Mouse (Mus musculus): ENCODE measurements around the gene Alox12. TPM values are rescaled to one million over a fixed set of nuclear protein-coding genes. Genes with fewer than 3 reads are reported as not detected.

The Alox12 gene
- polyA plus RNA-seq, 1 experiment, result 6.0 TPM

- no peaks in the 10 kb centered on the region for H3K36me3 ChIP-seq (ENCODE audit: control insufficient read depth, insufficient read depth, low read length)
- no peaks in the 10 kb centered on the region for H3K27me3 ChIP-seq (replicated peaks; ENCODE audit: control insufficient read depth, insufficient read depth, low read length)
- H3K27ac ChIP-seq (ENCODE audit: insufficient read depth, low read depth, low read length), result no peak overlapping the region
- TF ChIP-seq CTCF (conservative IDR thresholded peaks at IDR 0.05; ENCODE audit: insufficient read depth, insufficient read length, low read depth, low read length) (no peak), POLR2A (IDR thresholded peaks at IDR 0.05; ENCODE audit: low read depth, low read length) (no peak)
- 63% methylated on average over 6 of the region's 6 CpGs for WGBS
- no peak for DNase-seq
- H3K4me1 ChIP-seq (ENCODE audit: control insufficient read depth, insufficient read depth, low read length), result peaks cover 19% of the 10 kb centered on the region
- no peak overlapping the region for H3K4me3 ChIP-seq (ENCODE audit: insufficient read depth, low read depth, low read length)
These were observed 43.2 kb downstream of the Alox12 start for GRCm38 (mm10) chr11:70211972-70212371.

DNA sequence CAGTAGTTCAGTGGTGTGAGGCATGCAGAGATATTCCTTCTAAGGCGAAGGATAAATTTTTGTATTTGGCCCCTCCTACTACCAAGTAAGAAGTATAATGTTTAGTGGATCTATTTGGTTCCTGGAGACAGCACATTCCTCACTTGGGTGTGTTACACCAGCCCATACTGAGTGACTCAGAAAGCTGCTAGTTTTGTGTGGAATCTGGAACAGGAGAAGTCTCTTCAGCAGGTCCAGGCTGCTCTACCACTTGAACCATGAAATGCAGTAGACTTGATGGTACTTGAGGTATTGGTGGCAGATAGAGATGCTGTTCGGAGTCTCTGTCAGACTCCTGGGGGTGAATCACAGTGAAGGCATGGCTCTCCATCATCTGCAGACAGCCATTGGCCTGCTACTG lies 44.5 kb downstream of the Alox12 start:
- TF ChIP-seq POLR2A (IDR thresholded peaks at IDR 0.05; ENCODE audit: low read depth, low read length), result no peak
- no peak for TF ChIP-seq CTCF (conservative IDR thresholded peaks at IDR 0.05; ENCODE audit: insufficient read depth, insufficient read length, low read depth, low read length)
- no peaks in the 10 kb centered on the region for H3K36me3 ChIP-seq (ENCODE audit: control insufficient read depth, insufficient read depth, low read length)
- no peak overlapping the region for H3K27ac ChIP-seq (ENCODE audit: insufficient read depth, low read depth, low read length)
- DNase-seq, result no peak
- 92% methylated on average over 2 of the region's 2 CpGs for WGBS
- no peak overlapping the region for H3K4me3 ChIP-seq (ENCODE audit: insufficient read depth, low read depth, low read length)
- H3K4me1 ChIP-seq (ENCODE audit: control insufficient read depth, insufficient read depth, low read length), result peaks cover 13% of the 10 kb centered on the region
- no peaks in the 10 kb centered on the region for H3K27me3 ChIP-seq (replicated peaks; ENCODE audit: control insufficient read depth, insufficient read depth, low read length)

GRCm38 (mm10) chr11:70208778-70209388 lies 46.3 kb downstream of the Alox12 start:
- peak overlapping the region; percentile 42; the same call in 1 of the 2 replicates for H3K27ac ChIP-seq (ENCODE audit: insufficient read depth, low read depth, low read length)
- TF ChIP-seq CTCF (conservative IDR thresholded peaks at IDR 0.05; ENCODE audit: insufficient read depth, insufficient read length, low read depth, low read length) (no peak), POLR2A (IDR thresholded peaks at IDR 0.05; ENCODE audit: low read depth, low read length) (no peak)
- H3K4me3 ChIP-seq (ENCODE audit: insufficient read depth, low read depth, low read length), result no peak overlapping the region
- H3K4me1 ChIP-seq (ENCODE audit: control insufficient read depth, insufficient read depth, low read length), result peaks cover 13% of the 10 kb centered on the region
- no peaks in the 10 kb centered on the region for H3K27me3 ChIP-seq (replicated peaks; ENCODE audit: control insufficient read depth, insufficient read depth, low read length)
- H3K36me3 ChIP-seq (ENCODE audit: control insufficient read depth, insufficient read depth, low read length), result no peaks in the 10 kb centered on the region
- no peak for DNase-seq
- 64% methylated on average over 5 of the region's 5 CpGs for WGBS

GRCm38 (mm10) chr11:70207283-70207682 lies 47.9 kb downstream of the Alox12 start:
- WGBS, result 62% methylated on average over 7 of the region's 7 CpGs
- Histone ChIP-seq H3K27me3 (replicated peaks; ENCODE audit: control insufficient read depth, insufficient read depth, low read length) (no peaks in the 10 kb centered on the region), H3K36me3 (ENCODE audit: control insufficient read depth, insufficient read depth, low read length) (no peaks in the 10 kb centered on the region), H3K27ac (ENCODE audit: insufficient read depth, low read depth, low read length) (no peak overlapping the region), H3K4me3 (ENCODE audit: insufficient read depth, low read depth, low read length) (no peak overlapping the region), H3K4me1 (ENCODE audit: control insufficient read depth, insufficient read depth, low read length) (peaks cover 1% of the 10 kb centered on the region; the same call in 1 of the 2 replicates)
- no peak for DNase-seq
- TF ChIP-seq POLR2A (IDR thresholded peaks at IDR 0.05; ENCODE audit: low read depth, low read length), result no peak

- TF ChIP-seq CTCF (conservative IDR thresholded peaks at IDR 0.05; ENCODE audit: insufficient read depth, insufficient read length, low read depth, low read length), result no peak
- Histone ChIP-seq H3K27me3 (replicated peaks; ENCODE audit: control insufficient read depth, insufficient read depth, low read length) (no peaks in the 10 kb centered on the region), H3K27ac (ENCODE audit: insufficient read depth, low read depth, low read length) (no peak overlapping the region), H3K36me3 (ENCODE audit: control insufficient read depth, insufficient read depth, low read length) (no peaks in the 10 kb centered on the region), H3K4me3 (ENCODE audit: insufficient read depth, low read depth, low read length) (no peak overlapping the region), H3K4me1 (ENCODE audit: control insufficient read depth, insufficient read depth, low read length) (no peaks in the 10 kb centered on the region)
- no peak for DNase-seq
- 55% methylated on average over 2 of the region's 2 CpGs for whole genome bisulfite sequencing
These were observed 48.4 kb downstream of the Alox12 start for GRCm38 (mm10) chr11:70206801-70207200.

DNA sequence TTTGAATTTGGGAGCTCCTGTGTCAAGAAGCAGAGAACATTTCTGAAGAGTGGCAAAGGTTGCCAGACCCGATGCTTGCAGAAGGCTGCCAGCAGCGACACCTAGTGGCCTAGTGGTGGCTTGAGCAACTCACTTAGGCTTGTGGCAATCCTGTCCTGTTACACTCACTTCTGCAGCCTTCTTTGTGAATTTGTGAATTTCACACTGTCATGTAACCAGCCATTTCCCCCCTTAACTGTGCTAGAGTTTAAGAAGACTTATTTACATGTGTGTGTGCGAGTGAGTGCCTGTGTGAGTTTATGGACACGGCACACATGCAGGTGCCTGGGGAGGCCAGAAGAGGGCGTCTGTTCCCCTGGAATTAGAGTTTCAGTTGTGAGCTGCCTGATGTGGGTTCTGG lies 53.5 kb downstream of the Alox12 start:
- Histone ChIP-seq H3K36me3 (ENCODE audit: control insufficient read depth, insufficient read depth, low read length) (no peaks in the 10 kb centered on the region), H3K27ac (ENCODE audit: insufficient read depth, low read depth, low read length) (no peak overlapping the region), H3K4me3 (ENCODE audit: insufficient read depth, low read depth, low read length) (no peak overlapping the region), H3K4me1 (ENCODE audit: control insufficient read depth, insufficient read depth, low read length) (0 out of 2 replicates have a peak, but pooled peaks cover 2% of the 10 kb centered on the region), H3K27me3 (replicated peaks; ENCODE audit: control insufficient read depth, insufficient read depth, low read length) (no peaks in the 10 kb centered on the region)
- WGBS, result 44% methylated on average over 5 of the region's 5 CpGs
- TF ChIP-seq CTCF (conservative IDR thresholded peaks at IDR 0.05; ENCODE audit: insufficient read depth, insufficient read length, low read depth, low read length) (peak; percentile 90), POLR2A (IDR thresholded peaks at IDR 0.05; ENCODE audit: low read depth, low read length) (no peak)
- peak; percentile 93 for DNase-seq

- H3K27me3 ChIP-seq (replicated peaks; ENCODE audit: control insufficient read depth, insufficient read depth, low read length), result no peaks in the 10 kb centered on the region
- WGBS, result 54% methylated on average over 5 of the region's 5 CpGs
These were observed 55.0 kb downstream of the Alox12 start for GRCm38 (mm10) chr11:70200036-70200608.

More at GRCm38 (mm10) chr11:70200036-70200608, 55.0 kb downstream of the Alox12 start:
- H3K4me3 ChIP-seq (ENCODE audit: insufficient read depth, low read depth, low read length), result no peak overlapping the region
- peak overlapping the region; percentile 54; the same call in 1 of the 2 replicates for H3K27ac ChIP-seq (ENCODE audit: insufficient read depth, low read depth, low read length)
- DNase-seq, result peak; percentile 38
- no peak for TF ChIP-seq CTCF (conservative IDR thresholded peaks at IDR 0.05; ENCODE audit: insufficient read depth, insufficient read length, low read depth, low read length)
- no peak for TF ChIP-seq POLR2A (IDR thresholded peaks at IDR 0.05; ENCODE audit: low read depth, low read length)
- 0 out of 2 replicates have a peak, but pooled peaks cover 2% of the 10 kb centered on the region for H3K4me1 ChIP-seq (ENCODE audit: control insufficient read depth, insufficient read depth, low read length)
- no peaks in the 10 kb centered on the region for H3K36me3 ChIP-seq (ENCODE audit: control insufficient read depth, insufficient read depth, low read length)

Data from kidney, adult 2 months (tissue).